Mouse (Mus musculus): ENCODE data around the gene 1700003E16Rik. TPM values are rescaled to one million over a fixed set of nuclear protein-coding genes. Genes with fewer than 3 reads are reported as not detected.

The 1700003E16Rik gene
- polyA plus RNA-seq, 1 experiment, result not detected

DNA sequence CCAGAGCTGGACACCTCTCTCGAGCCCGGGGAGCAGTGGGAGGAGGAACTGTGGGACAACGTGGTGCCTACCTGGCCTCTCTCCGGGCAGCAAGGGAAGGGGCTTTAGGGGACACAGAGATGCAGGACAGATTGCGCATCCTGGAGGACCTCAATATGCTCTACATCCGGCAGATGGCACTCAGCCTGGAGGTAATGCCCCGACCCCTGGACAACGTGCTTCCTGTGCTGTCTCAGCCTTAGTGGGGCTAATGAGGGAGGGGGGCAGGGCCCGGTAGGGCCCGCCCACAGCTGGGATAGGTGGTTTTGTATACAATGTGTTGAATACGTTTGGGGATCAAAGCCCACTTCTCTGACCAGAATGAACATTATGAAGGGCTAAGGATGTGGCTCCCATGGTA is 18.1 kb upstream of the 1700003E16Rik start:
- Histone ChIP-seq H3K27ac (ENCODE audit: insufficient read depth, low read depth, low read length) (peak overlapping the region; percentile 13; the same call in 1 of the 2 replicates), H3K4me3 (ENCODE audit: insufficient read depth, low read length) (peak overlapping the region; percentile 64; the same call in 1 of the 2 replicates), H3K4me1 (ENCODE audit: control insufficient read depth, insufficient read depth, low read length) (peaks cover 30% of the 10 kb centered on the region)
- TF ChIP-seq CTCF (IDR thresholded peaks at IDR 0.05; ENCODE audit: low read depth, low read length) (no peak), POLR2A (IDR thresholded peaks at IDR 0.05; ENCODE audit: borderline replicate concordance, low read depth, low read length) (no peak)

- Histone ChIP-seq H3K27ac (ENCODE audit: insufficient read depth, low read depth, low read length) (no peak overlapping the region), H3K4me3 (ENCODE audit: insufficient read depth, low read length) (no peak overlapping the region), H3K4me1 (ENCODE audit: control insufficient read depth, insufficient read depth, low read length) (peaks cover 19% of the 10 kb centered on the region)
- TF ChIP-seq POLR2A (IDR thresholded peaks at IDR 0.05; ENCODE audit: borderline replicate concordance, low read depth, low read length) (no peak), CTCF (IDR thresholded peaks at IDR 0.05; ENCODE audit: low read depth, low read length) (no peak)
Measured at GRCm38 (mm10) chr6:83140044-83140443, 16.2 kb upstream of the 1700003E16Rik start.

GRCm38 (mm10) chr6:83141636-83142035 is 14.6 kb upstream of the 1700003E16Rik start:
- peaks cover 13% of the 10 kb centered on the region for H3K4me1 ChIP-seq (ENCODE audit: control insufficient read depth, insufficient read depth, low read length)
- H3K4me3 ChIP-seq (ENCODE audit: insufficient read depth, low read length), result no peak overlapping the region
- no peak overlapping the region for H3K27ac ChIP-seq (ENCODE audit: insufficient read depth, low read depth, low read length)
- TF ChIP-seq CTCF (IDR thresholded peaks at IDR 0.05; ENCODE audit: low read depth, low read length) (no peak), POLR2A (IDR thresholded peaks at IDR 0.05; ENCODE audit: borderline replicate concordance, low read depth, low read length) (no peak)

DNA sequence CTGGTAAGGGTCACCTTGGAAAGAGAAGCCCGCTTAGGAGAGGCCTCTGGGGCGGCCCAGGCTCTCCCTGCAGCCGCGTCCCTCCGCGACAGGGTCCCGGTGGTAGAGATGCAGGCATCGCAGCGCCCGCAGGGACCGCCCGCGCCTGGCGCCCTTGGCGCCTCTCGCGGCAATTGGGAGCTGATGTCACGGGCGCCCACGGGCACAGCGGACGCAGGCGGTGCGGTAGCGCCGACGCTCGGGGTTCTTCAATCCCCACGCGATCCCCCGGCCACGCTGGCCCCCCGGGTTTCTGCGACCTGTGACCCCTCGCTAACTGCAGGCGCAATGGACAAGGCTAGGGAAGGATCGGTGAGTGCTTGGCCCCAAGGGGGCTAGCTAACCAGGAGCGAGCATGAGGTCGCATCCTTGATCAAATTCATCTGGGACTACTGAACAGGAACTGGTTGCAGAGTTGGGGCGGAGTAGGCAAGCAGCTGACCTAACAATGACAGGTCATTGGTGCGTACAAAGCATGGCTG is 13.9 kb upstream of the 1700003E16Rik start:
- Histone ChIP-seq H3K27ac (ENCODE audit: insufficient read depth, low read depth, low read length) (no peak overlapping the region), H3K4me3 (ENCODE audit: insufficient read depth, low read length) (no peak overlapping the region), H3K4me1 (ENCODE audit: control insufficient read depth, insufficient read depth, low read length) (peaks cover 13% of the 10 kb centered on the region)
- TF ChIP-seq CTCF (IDR thresholded peaks at IDR 0.05; ENCODE audit: low read depth, low read length) (no peak), POLR2A (IDR thresholded peaks at IDR 0.05; ENCODE audit: borderline replicate concordance, low read depth, low read length) (no peak)

GRCm38 (mm10) chr6:83142886-83143285 is 13.3 kb upstream of the 1700003E16Rik start:
- Histone ChIP-seq H3K4me3 (ENCODE audit: insufficient read depth, low read length) (no peak overlapping the region), H3K27ac (ENCODE audit: insufficient read depth, low read depth, low read length) (no peak overlapping the region), H3K4me1 (ENCODE audit: control insufficient read depth, insufficient read depth, low read length) (peaks cover 11% of the 10 kb centered on the region)
- TF ChIP-seq POLR2A (IDR thresholded peaks at IDR 0.05; ENCODE audit: borderline replicate concordance, low read depth, low read length) (no peak), CTCF (IDR thresholded peaks at IDR 0.05; ENCODE audit: low read depth, low read length) (no peak)

DNA sequence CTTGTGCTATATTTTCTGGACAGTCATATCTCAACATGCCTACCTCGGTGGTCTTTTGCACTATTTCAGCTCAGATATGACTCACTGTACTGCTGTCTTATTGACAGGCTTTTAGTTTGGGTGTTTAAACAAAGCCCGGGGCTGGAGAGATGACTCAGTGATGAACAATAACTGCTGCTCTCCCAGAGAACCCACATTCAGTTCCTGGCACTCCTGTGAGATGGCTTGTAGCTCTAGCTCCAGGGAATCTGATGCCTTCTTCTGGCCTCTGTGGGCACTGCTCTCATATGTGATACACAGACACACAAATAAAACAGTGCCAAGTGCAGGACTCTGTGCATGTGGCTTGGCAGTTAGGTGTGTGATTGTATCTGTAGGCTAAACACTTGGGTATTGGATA is 11.0 kb upstream of the 1700003E16Rik start:
- H3K4me1 ChIP-seq (ENCODE audit: control insufficient read depth, insufficient read depth, low read length), result peaks cover 9% of the 10 kb centered on the region
- no peak overlapping the region for H3K4me3 ChIP-seq (ENCODE audit: insufficient read depth, low read length)
- TF ChIP-seq CTCF (IDR thresholded peaks at IDR 0.05; ENCODE audit: low read depth, low read length) (no peak), POLR2A (IDR thresholded peaks at IDR 0.05; ENCODE audit: borderline replicate concordance, low read depth, low read length) (no peak)
- H3K27ac ChIP-seq (ENCODE audit: insufficient read depth, low read depth, low read length), result no peak overlapping the region

- Histone ChIP-seq H3K4me3 (ENCODE audit: insufficient read depth, low read length) (no peak overlapping the region), H3K4me1 (ENCODE audit: control insufficient read depth, insufficient read depth, low read length) (peaks cover 9% of the 10 kb centered on the region), H3K27ac (ENCODE audit: insufficient read depth, low read depth, low read length) (no peak overlapping the region)
- TF ChIP-seq POLR2A (IDR thresholded peaks at IDR 0.05; ENCODE audit: borderline replicate concordance, low read depth, low read length), result no peak
- TF ChIP-seq CTCF (IDR thresholded peaks at IDR 0.05; ENCODE audit: low read depth, low read length), result no peak
Measured at GRCm38 (mm10) chr6:83145805-83146204, 10.4 kb upstream of the 1700003E16Rik start.

GRCm38 (mm10) chr6:83147280-83147679 is 8.9 kb upstream of the 1700003E16Rik start:
- H3K27ac ChIP-seq (ENCODE audit: insufficient read depth, low read depth, low read length), result no peak overlapping the region
- no peak overlapping the region for H3K4me3 ChIP-seq (ENCODE audit: insufficient read depth, low read length)
- peaks cover 5% of the 10 kb centered on the region; the same call in 1 of the 2 replicates for H3K4me1 ChIP-seq (ENCODE audit: control insufficient read depth, insufficient read depth, low read length)
- TF ChIP-seq POLR2A (IDR thresholded peaks at IDR 0.05; ENCODE audit: borderline replicate concordance, low read depth, low read length) (no peak), CTCF (IDR thresholded peaks at IDR 0.05; ENCODE audit: low read depth, low read length) (no peak)

DNA sequence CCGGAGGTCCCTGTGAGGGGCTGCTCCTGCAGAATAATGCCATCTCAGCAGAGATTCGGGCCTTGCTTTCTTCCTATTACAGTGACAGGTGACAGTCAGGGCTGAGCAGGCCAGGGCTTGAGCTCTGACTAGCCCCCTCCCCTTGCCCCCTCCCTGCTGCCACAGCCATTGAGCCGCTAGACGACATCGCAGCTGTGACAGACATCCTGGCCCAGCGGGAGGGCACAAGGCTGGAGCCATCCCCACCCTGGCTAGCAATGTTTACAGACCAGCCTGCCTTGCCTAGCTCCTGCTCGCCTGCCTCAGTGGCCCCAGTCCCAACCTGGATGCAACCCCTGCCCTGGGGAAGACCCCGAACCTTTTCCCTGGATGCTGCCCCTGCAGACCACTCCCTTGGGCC is 4.5 kb upstream of the 1700003E16Rik start:
- Histone ChIP-seq H3K27ac (ENCODE audit: insufficient read depth, low read depth, low read length) (no peak overlapping the region), H3K4me3 (ENCODE audit: insufficient read depth, low read length) (no peak overlapping the region), H3K4me1 (ENCODE audit: control insufficient read depth, insufficient read depth, low read length) (no peaks in the 10 kb centered on the region)
- TF ChIP-seq POLR2A (IDR thresholded peaks at IDR 0.05; ENCODE audit: borderline replicate concordance, low read depth, low read length) (no peak), CTCF (IDR thresholded peaks at IDR 0.05; ENCODE audit: low read depth, low read length) (no peak)

- TF ChIP-seq POLR2A (IDR thresholded peaks at IDR 0.05; ENCODE audit: borderline replicate concordance, low read depth, low read length) (no peak), CTCF (IDR thresholded peaks at IDR 0.05; ENCODE audit: low read depth, low read length) (no peak)
- Histone ChIP-seq H3K4me3 (ENCODE audit: insufficient read depth, low read length) (no peak overlapping the region), H3K27ac (ENCODE audit: insufficient read depth, low read depth, low read length) (no peak overlapping the region), H3K4me1 (ENCODE audit: control insufficient read depth, insufficient read depth, low read length) (no peaks in the 10 kb centered on the region)
Measured at GRCm38 (mm10) chr6:83153038-83153437, 3.2 kb upstream of the 1700003E16Rik start.

Data from bone marrow macrophage, adult 2 months (primary cell).